Mouse (Mus musculus) gastrocnemius, postnatal 25 days (tissue): ENCODE data around the gene Vmn2r91. TPM values are rescaled to one million over a fixed set of nuclear protein-coding genes. Genes with fewer than 3 reads are reported as not detected.
"Not testable (repeated sequence)": the region's sequence is repeated elsewhere in the genome, so short reads cannot be mapped to it uniquely, and the experiment has no call there.

Experiments used
- DNase-seq: peaks from one replicate; pipeline ENCODE4 v3.0.0; 2022
- long read RNA-seq, 2 experiments: library from polyadenylated mRNA; stranded (forward); transcript quantifications; one replicate each; pipeline ENCODE4 v2.0.0; 2021
- total RNA-seq, 2 experiments: library from RNA; stranded (reverse); gene quantifications; 1 replicate in 1 of 2; 2 replicates in 1 of 2; pipeline ENCODE4 v1.2.3; 2021

The Vmn2r91 gene
- not detected for total RNA-seq
- long read RNA-seq, experiment 1: 0 reads
- long read RNA-seq, experiment 2: 0 reads

DNA sequence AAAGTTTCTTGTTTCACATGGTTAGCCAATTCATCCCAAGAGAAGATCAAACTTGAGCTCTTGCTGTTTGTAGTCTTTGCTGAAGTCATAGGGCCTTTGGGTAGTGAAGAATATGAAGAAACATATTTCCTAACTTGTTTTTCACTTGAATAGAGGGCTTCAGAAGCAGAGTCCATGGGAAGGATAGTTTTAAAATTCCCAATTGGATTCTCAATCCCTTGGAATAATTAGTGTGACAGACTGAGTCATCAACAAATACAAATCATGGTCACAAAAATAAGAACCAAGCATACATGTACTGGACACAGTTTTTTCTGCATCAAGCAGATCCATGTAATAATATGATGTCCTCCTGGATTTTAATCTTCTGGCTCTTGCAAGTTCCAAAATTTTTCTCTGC lies at the start of gene Vmn2r91:
Vmn2r91 (plus strand) TSS at position 301 of the 400 bp plus-strand sequence.
- not testable (repeated sequence) for DNase-seq

GRCm38 (mm10) chr17:18049124-18049523 lies 35.7 kb upstream of the Vmn2r91 start, which contains the start of gene Vmn2r124:
Gene Vmn2r124, plus strand, starts transcription at chr17:18049424.
- no peak for DNase-seq

DNA sequence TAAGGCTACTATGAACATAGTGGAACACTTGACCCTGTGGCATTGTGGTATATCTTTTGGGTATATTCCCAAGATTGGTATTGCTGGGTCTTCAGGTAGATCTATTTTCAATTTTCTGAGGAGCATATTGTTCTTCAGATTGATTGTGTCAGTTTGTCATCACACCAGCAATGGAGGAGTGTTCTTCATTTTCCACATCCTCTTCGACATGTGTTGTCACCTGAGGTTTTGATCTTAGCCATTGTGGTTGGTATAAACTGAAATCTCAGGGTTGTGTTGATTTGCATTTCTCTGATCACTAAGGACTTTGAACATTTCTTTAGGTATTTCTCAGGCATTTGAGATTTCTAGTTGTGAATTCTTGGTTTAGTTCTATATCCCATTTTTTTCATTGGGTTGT lies 10.8 kb downstream of the Vmn2r91 start:
- not testable (repeated sequence) for DNase-seq

DNA sequence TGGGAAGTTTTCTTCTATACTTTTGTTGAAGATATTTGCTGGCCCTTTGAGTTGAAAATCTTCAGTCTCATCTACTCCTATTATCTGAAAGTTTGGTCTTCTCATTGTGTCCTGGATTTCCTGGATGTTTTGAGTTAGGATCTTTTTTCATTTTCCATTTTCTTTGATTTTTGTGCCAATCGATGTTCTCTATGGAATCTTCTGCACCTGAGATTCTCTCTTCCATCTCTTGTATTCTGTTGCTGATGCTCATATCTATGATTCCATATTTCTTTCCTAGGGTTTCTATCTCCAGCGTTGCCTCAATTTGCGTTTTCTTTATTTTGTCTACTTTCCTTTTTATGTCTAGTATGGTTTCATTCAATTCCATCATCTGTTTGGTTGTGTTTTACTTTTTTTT lies 17.4 kb downstream of the Vmn2r91 start:
- DNase-seq: not testable (repeated sequence)

DNA sequence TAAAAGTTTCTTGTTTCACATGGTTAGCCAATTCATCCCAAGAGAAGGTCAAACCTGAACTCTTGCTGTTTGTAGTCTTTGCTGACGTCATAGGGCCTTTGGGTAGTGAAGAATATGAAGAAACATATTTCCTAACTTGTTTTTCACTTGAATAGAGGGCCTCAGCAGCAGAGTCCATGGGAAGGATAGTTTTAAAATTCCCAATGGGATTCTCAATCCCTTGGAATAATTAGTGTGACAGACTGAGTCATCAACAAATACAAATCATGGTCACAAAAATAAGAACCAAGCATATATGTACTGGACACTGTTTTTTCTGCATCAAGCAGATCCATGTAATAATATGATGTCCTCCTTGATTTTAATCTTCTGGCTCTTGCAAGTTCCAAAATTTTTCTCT lies 66.8 kb downstream of the Vmn2r91 start, which contains the start of gene Vmn2r92:
Vmn2r92 (plus strand) TSS at position 301 of the 400 bp plus-strand sequence.
- not testable (repeated sequence) for DNase-seq

DNA sequence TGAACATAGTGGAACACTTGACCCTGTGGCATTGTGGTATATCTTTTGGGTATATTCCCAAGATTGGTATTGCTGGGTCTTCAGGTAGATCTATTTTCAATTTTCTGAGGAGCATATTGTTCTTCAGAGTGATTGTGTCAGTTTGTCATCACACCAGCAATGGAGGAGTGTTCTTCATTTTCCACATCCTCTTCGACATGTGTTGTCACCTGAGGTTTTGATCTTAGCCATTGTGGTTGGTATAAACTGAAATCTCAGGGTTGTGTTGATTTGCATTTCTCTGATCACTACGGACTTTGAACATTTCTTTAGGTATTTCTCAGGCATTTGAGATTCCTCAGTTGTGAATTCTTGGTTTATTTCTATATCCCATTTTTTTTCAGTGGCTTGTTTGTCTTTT lies 76.4 kb downstream of the Vmn2r91 start:
- not testable (repeated sequence) for DNase-seq

Other genes with a start within 250 kb of the Vmn2r91 start
- gene Has1, start 229.8 kb upstream of the Vmn2r91 start, total RNA-seq: under 1 TPM; 0.15 to 0.40 TPM
- not detected for gene Fpr1, start 201.1 kb upstream of the Vmn2r91 start, total RNA-seq
- gene Fpr2, start 197.2 kb upstream of the Vmn2r91 start, total RNA-seq: not detected
- not detected for gene Fpr3, start 197.2 kb upstream of the Vmn2r91 start, total RNA-seq
- not detected for gene Fpr-rs4, start 63.3 kb upstream of the Vmn2r91 start, total RNA-seq
- not detected for gene Vmn2r124, start 35.6 kb upstream of the Vmn2r91 start, total RNA-seq
- not detected for gene Vmn2r92, start 66.9 kb downstream of the Vmn2r91 start, total RNA-seq
- not detected for gene Vmn2r94, start 192.7 kb downstream of the Vmn2r91 start, total RNA-seq
- gene Vmn2r93, start 213.1 kb downstream of the Vmn2r91 start, total RNA-seq: not detected